Mouse (Mus musculus) hematopoietic stem cell, adult 5-6 weeks (primary cell): ENCODE measurements around the gene Abcb10. TPM values are rescaled to one million over a fixed set of nuclear protein-coding genes. Genes with fewer than 3 reads are reported as not detected.

Experiments used
- ATAC-seq, 2 experiments: fragments of 125-278 bp in 1 of 2; replicated peaks in 1 of 2; 2 replicates each; pipeline ENCODE4 v1.8.0; 2016 to 2017; ENCODE audit warnings: inconsistent platforms in 2 of 2, mild to moderate bottlenecking in 2 of 2, moderate number of reproducible peaks in 2 of 2, low read depth in 1 of 2, moderate TSS enrichment in 1 of 2; ENCODE audit not compliant: low FRiP score in 2 of 2, poor library complexity in 2 of 2, severe bottlenecking in 2 of 2, insufficient read depth in 1 of 2, low TSS enrichment in 1 of 2
- total RNA-seq: library from RNA; stranded (forward); fragments of 172-1452, 232-1000 nt; gene quantifications from 2 replicates; pipeline ENCODE4 v1.2.3, GENCODE M21; 2017

The Abcb10 gene
- total RNA-seq, 1 experiment from 2014 or later = 12.0 TPM

GRCm38 (mm10) chr8:123950077-123950802, 32.7 kb downstream of the Abcb10 start:
- ATAC-seq = peak; percentile 61 to 83

- ATAC-seq = no peak; a peak in 1 of 4 replicates
These were observed 33.3 kb downstream of the Abcb10 start for GRCm38 (mm10) chr8:123949686-123949986.

GRCm38 (mm10) chr8:123948942-123949685, 33.8 kb downstream of the Abcb10 start, which contains the start of gene Nup133:
Gene Nup133, minus strand, starts transcription at chr8:123949265.
- ATAC-seq = peak; percentile 87 to 95

GRCm38 (mm10) chr8:123929026-123929425, 53.9 kb downstream of the Abcb10 start:
- no peak for ATAC-seq

- no peak for ATAC-seq
These were observed 57.3 kb downstream of the Abcb10 start for GRCm38 (mm10) chr8:123925671-123926070.

- peak; percentile 93 to 96 for ATAC-seq
These were observed 58.2 kb downstream of the Abcb10 start for GRCm38 (mm10) chr8:123924719-123925118.

GRCm38 (mm10) chr8:123914635-123915034, 68.3 kb downstream of the Abcb10 start:
- ATAC-seq = no peak

GRCm38 (mm10) chr8:123912265-123912664, 70.7 kb downstream of the Abcb10 start:
- no peak for ATAC-seq

- ATAC-seq = no peak
These were observed 75.3 kb downstream of the Abcb10 start for GRCm38 (mm10) chr8:123907604-123908003.

- ATAC-seq = no peak
These were observed 80.3 kb downstream of the Abcb10 start for GRCm38 (mm10) chr8:123902653-123903052.

Other genes with a start within 250 kb of the Abcb10 start
- 6.7 and 13.9 TPM in 2 replicates for gene Rab4a, start 177.1 kb downstream of the Abcb10 start, total RNA-seq
- gene Ccsap, start 122.9 kb downstream of the Abcb10 start, total RNA-seq = 7.8 and 9.6 TPM in 2 replicates
- not detected in 2 replicates for gene Acta1, start 88.4 kb downstream of the Abcb10 start, total RNA-seq
- gene Nup133, start 33.9 kb downstream of the Abcb10 start, total RNA-seq = 24.5 and 26.6 TPM in 2 replicates
- gene Taf5l, start 38.3 kb upstream of the Abcb10 start, total RNA-seq = 47.4 and 50.5 TPM in 2 replicates
- 22.7 and 27.9 TPM in 2 replicates for gene Urb2, start 38.4 kb upstream of the Abcb10 start, total RNA-seq
- 26.9 and 42.6 TPM in 2 replicates for gene Galnt2, start 248.3 kb upstream of the Abcb10 start, total RNA-seq